Mouse (Mus musculus): ENCODE results near the gene Mfsd4a. TPM values are rescaled to one million over a fixed set of nuclear protein-coding genes. Genes with fewer than 3 reads are reported as not detected.

The Mfsd4a gene
- polyA plus RNA-seq, 1 experiment from 2014 or later: 16.7 TPM

GRCm38 (mm10) chr1:132093269-132093668, 25.4 kb upstream of the Mfsd4a start:
- H3K9ac ChIP-seq (ENCODE audit: low read length): no peak overlapping the region
- H3K9me3 ChIP-seq (ENCODE audit: control insufficient read depth, low read length): no peaks in the 10 kb centered on the region
- WGBS: 91% methylated on average over 4 of the region's 4 CpGs
- ATAC-seq (ENCODE audit: low FRiP score, low TSS enrichment) (no peak), DNase-seq (ENCODE audit: low spot score) (no peak)
- TF ChIP-seq EP300 (optimal IDR thresholded peaks at IDR 0.05) (no peak), CTCF (IDR thresholded peaks at IDR 0.05; ENCODE audit: low read depth) (no peak)
- no peaks in the 10 kb centered on the region for H3K4me1 ChIP-seq (replicated peaks; ENCODE audit: control insufficient read depth, insufficient read depth)
- H3K36me3 ChIP-seq (ENCODE audit: control insufficient read depth, insufficient read depth, low read length): no peaks in the 10 kb centered on the region
- H3K27ac ChIP-seq (replicated peaks): no peak overlapping the region
- no peaks in the 10 kb centered on the region for H3K27me3 ChIP-seq (ENCODE audit: control insufficient read depth, insufficient read depth, low read length)
- no peak overlapping the region for H3K4me2 ChIP-seq (replicated peaks; ENCODE audit: low read depth)
- no peak overlapping the region for H3K4me3 ChIP-seq (ENCODE audit: low read depth, low read length)

GRCm38 (mm10) chr1:132090266-132090665, 22.4 kb upstream of the Mfsd4a start:
- Histone ChIP-seq H3K9ac (ENCODE audit: low read length) (no peak overlapping the region), H3K36me3 (ENCODE audit: control insufficient read depth, insufficient read depth, low read length) (no peaks in the 10 kb centered on the region), H3K4me1 (replicated peaks; ENCODE audit: control insufficient read depth, insufficient read depth) (no peaks in the 10 kb centered on the region), H3K27me3 (ENCODE audit: control insufficient read depth, insufficient read depth, low read length) (no peaks in the 10 kb centered on the region), H3K4me2 (replicated peaks; ENCODE audit: low read depth) (no peak overlapping the region), H3K4me3 (ENCODE audit: low read depth, low read length) (no peak overlapping the region), H3K9me3 (ENCODE audit: control insufficient read depth, low read length) (no peaks in the 10 kb centered on the region), H3K27ac (replicated peaks) (no peak overlapping the region)
- 61% methylated on average over 4 of the region's 4 CpGs for WGBS
- no peak for ATAC-seq (ENCODE audit: low FRiP score, low TSS enrichment)
- no peak for TF ChIP-seq CTCF (IDR thresholded peaks at IDR 0.05; ENCODE audit: low read depth)
- no peak for TF ChIP-seq EP300 (optimal IDR thresholded peaks at IDR 0.05)
- no peak for DNase-seq (ENCODE audit: low spot score)

- Histone ChIP-seq H3K4me1 (replicated peaks; ENCODE audit: control insufficient read depth, insufficient read depth) (no peaks in the 10 kb centered on the region), H3K9ac (ENCODE audit: low read length) (no peak overlapping the region), H3K9me3 (ENCODE audit: control insufficient read depth, low read length) (no peaks in the 10 kb centered on the region), H3K27me3 (ENCODE audit: control insufficient read depth, insufficient read depth, low read length) (no peaks in the 10 kb centered on the region), H3K36me3 (ENCODE audit: control insufficient read depth, insufficient read depth, low read length) (no peaks in the 10 kb centered on the region), H3K27ac (replicated peaks) (no peak overlapping the region), H3K4me3 (ENCODE audit: low read depth, low read length) (no peak overlapping the region), H3K4me2 (replicated peaks; ENCODE audit: low read depth) (no peak overlapping the region)
- TF ChIP-seq EP300 (optimal IDR thresholded peaks at IDR 0.05) (no peak), CTCF (IDR thresholded peaks at IDR 0.05; ENCODE audit: low read depth) (no peak)
- ATAC-seq (ENCODE audit: low FRiP score, low TSS enrichment) (peak; percentile 63; the same call in 1 of the 2 replicates), DNase-seq (ENCODE audit: low spot score) (no peak)
- 65% methylated on average over 6 of the region's 6 CpGs for WGBS
Measured at GRCm38 (mm10) chr1:132089767-132090166, 21.9 kb upstream of the Mfsd4a start.

- H3K9me3 ChIP-seq (ENCODE audit: control insufficient read depth, low read length): no peaks in the 10 kb centered on the region
- TF ChIP-seq CTCF (IDR thresholded peaks at IDR 0.05; ENCODE audit: low read depth): no peak
- TF ChIP-seq EP300 (optimal IDR thresholded peaks at IDR 0.05): no peak
- ATAC-seq (ENCODE audit: low FRiP score, low TSS enrichment): no peak
- no peak overlapping the region for H3K27ac ChIP-seq (replicated peaks)
- no peak overlapping the region for H3K4me3 ChIP-seq (ENCODE audit: low read depth, low read length)
- H3K4me1 ChIP-seq (replicated peaks; ENCODE audit: control insufficient read depth, insufficient read depth): no peaks in the 10 kb centered on the region
- H3K4me2 ChIP-seq (replicated peaks; ENCODE audit: low read depth): no peak overlapping the region
- 75% methylated on average over 5 of the region's 5 CpGs for WGBS
- no peaks in the 10 kb centered on the region for H3K36me3 ChIP-seq (ENCODE audit: control insufficient read depth, insufficient read depth, low read length)
- no peak for DNase-seq (ENCODE audit: low spot score)
- no peak overlapping the region for H3K9ac ChIP-seq (ENCODE audit: low read length)
- no peaks in the 10 kb centered on the region for H3K27me3 ChIP-seq (ENCODE audit: control insufficient read depth, insufficient read depth, low read length)
Measured at GRCm38 (mm10) chr1:132088181-132088671, 20.4 kb upstream of the Mfsd4a start.

GRCm38 (mm10) chr1:132085181-132086049, 17.6 kb upstream of the Mfsd4a start:
- H3K27me3 ChIP-seq (ENCODE audit: control insufficient read depth, insufficient read depth, low read length): no peaks in the 10 kb centered on the region
- TF ChIP-seq EP300 (optimal IDR thresholded peaks at IDR 0.05) (no peak), CTCF (IDR thresholded peaks at IDR 0.05; ENCODE audit: low read depth) (no peak)
- H3K4me3 ChIP-seq (ENCODE audit: low read depth, low read length): no peak overlapping the region
- H3K9ac ChIP-seq (ENCODE audit: low read length): no peak overlapping the region
- no peaks in the 10 kb centered on the region for H3K36me3 ChIP-seq (ENCODE audit: control insufficient read depth, insufficient read depth, low read length)
- H3K27ac ChIP-seq (replicated peaks): no peak overlapping the region
- DNase-seq (ENCODE audit: low spot score): no peak
- H3K4me1 ChIP-seq (replicated peaks; ENCODE audit: control insufficient read depth, insufficient read depth): no peaks in the 10 kb centered on the region
- H3K4me2 ChIP-seq (replicated peaks; ENCODE audit: low read depth): no peak overlapping the region
- ATAC-seq (ENCODE audit: low FRiP score, low TSS enrichment): no peak; the same call in 1 of the 2 replicates
- 39% methylated on average over 7 of the region's 7 CpGs for WGBS
- no peaks in the 10 kb centered on the region for H3K9me3 ChIP-seq (ENCODE audit: control insufficient read depth, low read length)

- no peak overlapping the region for H3K27ac ChIP-seq (replicated peaks)
- no peak overlapping the region for H3K4me2 ChIP-seq (replicated peaks; ENCODE audit: low read depth)
- H3K9ac ChIP-seq (ENCODE audit: low read length): no peak overlapping the region
- 91% methylated on average over 2 of the region's 2 CpGs for WGBS
- ATAC-seq (ENCODE audit: low FRiP score, low TSS enrichment) (no peak), DNase-seq (ENCODE audit: low spot score) (no peak)
- no peaks in the 10 kb centered on the region for H3K36me3 ChIP-seq (ENCODE audit: control insufficient read depth, insufficient read depth, low read length)
- no peak for TF ChIP-seq CTCF (IDR thresholded peaks at IDR 0.05; ENCODE audit: low read depth)
- TF ChIP-seq EP300 (optimal IDR thresholded peaks at IDR 0.05): no peak
- H3K4me1 ChIP-seq (replicated peaks; ENCODE audit: control insufficient read depth, insufficient read depth): no peaks in the 10 kb centered on the region
- H3K4me3 ChIP-seq (ENCODE audit: low read depth, low read length): no peak overlapping the region
- no peaks in the 10 kb centered on the region for H3K27me3 ChIP-seq (ENCODE audit: control insufficient read depth, insufficient read depth, low read length)
- no peaks in the 10 kb centered on the region for H3K9me3 ChIP-seq (ENCODE audit: control insufficient read depth, low read length)
Measured at GRCm38 (mm10) chr1:132078413-132078812, 10.6 kb upstream of the Mfsd4a start.
